Mouse (Mus musculus) activated CD4-positive, CD25-positive, alpha-beta regulatory T cell, adult 4 months (primary cell): ENCODE measurements around the gene Gpr146. TPM values are rescaled to one million over a fixed set of nuclear protein-coding genes. Genes with fewer than 3 reads are reported as not detected.
A peak's percentile ranks its signal among the peaks of the same experiment; 100 is the strongest.
"Not testable (repeated sequence)": the region's sequence is repeated elsewhere in the genome, so short reads cannot be mapped to it uniquely, and the experiment has no call there.

Source experiments
- ATAC-seq: one replicate; pipeline ENCODE4 v1.8.0; 2017
- polyA plus RNA-seq, 2 experiments: library from polyadenylated mRNA; unstranded; fragments of 100-300 nt; shearing (Covaris generic); gene quantifications; one replicate each; pipeline ENCODE4 v1.2.1; 2017

The Gpr146 gene
- polyA plus RNA-seq, 2 experiments from 2014 or later = 8.1 to 8.8 TPM

- ATAC-seq = no peak
These were observed 5.7 kb downstream of the Gpr146 start for GRCm38 (mm10) chr5:139383234-139383633.

GRCm38 (mm10) chr5:139384531-139384930 lies 7.0 kb downstream of the Gpr146 start:
- ATAC-seq = peak; percentile 28

- ATAC-seq = no peak
These were observed 8.6 kb downstream of the Gpr146 start for GRCm38 (mm10) chr5:139386047-139386446.

GRCm38 (mm10) chr5:139387329-139388194 lies 10.1 kb downstream of the Gpr146 start:
- ATAC-seq = no peak

GRCm38 (mm10) chr5:139388195-139388570 lies 10.7 kb downstream of the Gpr146 start:
- no peak for ATAC-seq

- ATAC-seq = peak; percentile 40
These were observed 11.5 kb downstream of the Gpr146 start for GRCm38 (mm10) chr5:139388694-139389675.

GRCm38 (mm10) chr5:139389676-139390061 lies 12.2 kb downstream of the Gpr146 start:
- no peak for ATAC-seq

GRCm38 (mm10) chr5:139390324-139391119 lies 13.0 kb downstream of the Gpr146 start:
- ATAC-seq = not testable (repeated sequence)

GRCm38 (mm10) chr5:139391309-139391990 lies 14.0 kb downstream of the Gpr146 start:
- ATAC-seq = no peak

- no peak for ATAC-seq
These were observed 15.0 kb downstream of the Gpr146 start for GRCm38 (mm10) chr5:139392219-139393196.

- ATAC-seq = no peak
These were observed 15.7 kb downstream of the Gpr146 start for GRCm38 (mm10) chr5:139393197-139393588.

- ATAC-seq = no peak
These were observed 16.9 kb downstream of the Gpr146 start for GRCm38 (mm10) chr5:139394399-139394798.

GRCm38 (mm10) chr5:139395528-139395927 lies 18.0 kb downstream of the Gpr146 start:
- ATAC-seq = no peak

GRCm38 (mm10) chr5:139397359-139397916 lies 19.9 kb downstream of the Gpr146 start:
- no peak for ATAC-seq

GRCm38 (mm10) chr5:139397959-139398753 lies 20.7 kb downstream of the Gpr146 start:
- peak; percentile 90 for ATAC-seq

GRCm38 (mm10) chr5:139398786-139399185 lies 21.3 kb downstream of the Gpr146 start:
- ATAC-seq = no peak

- ATAC-seq = no peak
These were observed 22.5 kb downstream of the Gpr146 start for GRCm38 (mm10) chr5:139399991-139400390.

- no peak for ATAC-seq
These were observed 24.6 kb downstream of the Gpr146 start for GRCm38 (mm10) chr5:139402106-139402505.

GRCm38 (mm10) chr5:139403692-139404260 lies 26.3 kb downstream of the Gpr146 start:
- no peak for ATAC-seq
